Mouse (Mus musculus) frontal cortex, adult 2 months (tissue): ENCODE measurements around the gene Nrp2. TPM values are rescaled to one million over a fixed set of nuclear protein-coding genes. Genes with fewer than 3 reads are reported as not detected.

Experiments used
- DNase-seq, 2 experiments: peaks; one replicate each; pipeline ENCODE4 v3.0.0; 2022; ENCODE audit warnings: low spot score in 1 of 2; ENCODE audit errors: extremely low spot score in 1 of 2
- polyA plus RNA-seq: library from polyadenylated mRNA; depleted of rRNA; stranded (reverse); fragments of >200 nt; gene quantifications from 2 replicates; pipeline ENCODE4 v1.2.3, GENCODE M21; 2012

Nrp2 gene
- polyA plus RNA-seq, 1 experiment: 16.7 TPM

DNA sequence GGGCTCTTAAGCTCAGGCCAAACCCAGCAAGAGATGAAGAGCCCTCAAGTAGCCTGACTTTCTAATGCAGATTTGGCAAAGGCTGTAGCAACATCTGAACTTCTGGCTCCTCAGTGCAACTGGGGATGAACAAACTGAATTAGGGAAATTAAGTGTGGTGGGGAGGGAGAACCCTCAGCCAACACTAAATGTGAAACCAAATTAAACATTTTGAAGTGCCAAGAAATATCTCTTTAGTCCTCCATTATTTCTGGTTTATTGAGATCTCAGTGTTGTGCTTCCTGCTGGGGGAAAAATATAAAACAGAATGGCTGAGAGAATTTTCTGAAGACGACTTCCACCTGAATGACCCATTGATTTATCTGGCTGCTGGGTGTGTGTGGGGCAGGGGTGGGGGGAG is 102.9 kb downstream of the Nrp2 start:
- DNase-seq: no peak

GRCm38 (mm10) chr1:62808395-62808794 is 105.3 kb downstream of the Nrp2 start:
- peak in 1 of 2 experiments; percentile 68 for DNase-seq

DNA sequence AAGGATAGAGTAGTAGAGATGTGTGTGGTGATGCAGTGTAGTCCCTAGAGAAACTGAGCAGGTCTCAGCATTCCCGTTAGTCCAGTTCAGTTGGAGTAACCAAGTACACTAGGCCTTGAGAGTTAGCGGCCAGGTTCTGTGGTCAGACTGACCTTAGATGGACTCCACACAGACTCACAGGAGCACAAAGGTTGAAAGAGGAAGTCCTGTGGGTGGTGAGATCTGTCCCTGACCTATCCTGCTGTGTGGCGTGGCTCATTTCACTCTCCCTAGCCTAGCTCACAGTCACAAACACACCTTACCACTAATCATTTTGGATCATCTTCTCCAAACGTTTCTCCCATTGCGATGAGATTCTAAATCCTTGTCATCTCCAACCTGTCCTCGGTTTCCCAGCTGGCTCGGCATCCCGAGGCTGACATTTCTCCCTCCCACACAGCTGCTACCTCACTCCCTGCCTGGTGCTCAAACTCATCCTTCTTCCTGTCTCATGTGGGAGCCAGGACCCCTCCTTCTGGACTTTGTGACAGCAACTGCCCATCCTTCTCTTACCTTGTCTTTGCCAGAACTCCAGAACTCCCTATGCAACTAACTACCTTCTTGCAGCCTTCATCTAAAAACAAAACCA is 106.6 kb downstream of the Nrp2 start:
- DNase-seq: peak in 1 of 2 experiments; percentile 52

- no peak for DNase-seq
Measured at GRCm38 (mm10) chr1:62811141-62811540, 108.1 kb downstream of the Nrp2 start.

- DNase-seq: no peak
Measured at GRCm38 (mm10) chr1:62812701-62813684, 109.9 kb downstream of the Nrp2 start.

DNA sequence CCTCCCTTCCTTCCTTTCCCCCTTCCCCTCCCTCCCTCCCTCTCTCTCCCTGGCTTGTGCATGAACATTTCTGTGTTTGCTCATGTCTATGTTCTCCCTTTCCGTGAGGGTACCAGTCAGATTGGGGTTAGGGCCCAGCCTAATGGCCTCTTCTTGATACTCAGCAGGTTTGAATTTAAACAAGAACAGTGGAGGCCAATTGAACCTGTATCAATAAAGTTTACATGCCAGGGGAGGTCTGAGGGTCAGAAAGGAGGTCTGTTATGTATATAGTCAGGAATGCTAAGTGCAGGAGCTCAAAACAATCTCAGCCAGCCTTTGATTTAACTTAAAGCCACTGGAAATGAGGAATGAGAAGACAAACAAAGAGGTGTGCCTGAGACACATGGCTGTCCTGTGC is 110.9 kb downstream of the Nrp2 start:
- no peak for DNase-seq

- DNase-seq: no peak
Measured at GRCm38 (mm10) chr1:62817566-62817965, 114.5 kb downstream of the Nrp2 start.

DNA sequence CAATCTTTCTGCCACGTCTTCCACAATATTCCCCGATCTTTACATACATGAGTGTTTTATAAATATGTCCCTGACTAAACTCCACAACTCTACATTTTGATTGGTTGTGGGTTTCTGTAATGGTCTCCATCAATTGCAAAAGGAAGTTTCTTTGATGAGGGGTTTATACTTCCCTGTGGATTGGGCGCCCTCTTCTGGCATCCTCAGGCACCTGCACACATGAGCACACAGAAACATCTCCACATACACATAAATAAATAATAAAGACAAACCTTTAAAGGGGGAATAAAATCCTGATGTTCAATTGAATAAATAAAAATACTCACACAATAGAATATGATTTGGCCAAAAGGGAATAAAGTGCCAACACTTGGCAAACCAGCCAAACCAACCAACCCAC is 117.1 kb downstream of the Nrp2 start:
- DNase-seq: no peak

DNA sequence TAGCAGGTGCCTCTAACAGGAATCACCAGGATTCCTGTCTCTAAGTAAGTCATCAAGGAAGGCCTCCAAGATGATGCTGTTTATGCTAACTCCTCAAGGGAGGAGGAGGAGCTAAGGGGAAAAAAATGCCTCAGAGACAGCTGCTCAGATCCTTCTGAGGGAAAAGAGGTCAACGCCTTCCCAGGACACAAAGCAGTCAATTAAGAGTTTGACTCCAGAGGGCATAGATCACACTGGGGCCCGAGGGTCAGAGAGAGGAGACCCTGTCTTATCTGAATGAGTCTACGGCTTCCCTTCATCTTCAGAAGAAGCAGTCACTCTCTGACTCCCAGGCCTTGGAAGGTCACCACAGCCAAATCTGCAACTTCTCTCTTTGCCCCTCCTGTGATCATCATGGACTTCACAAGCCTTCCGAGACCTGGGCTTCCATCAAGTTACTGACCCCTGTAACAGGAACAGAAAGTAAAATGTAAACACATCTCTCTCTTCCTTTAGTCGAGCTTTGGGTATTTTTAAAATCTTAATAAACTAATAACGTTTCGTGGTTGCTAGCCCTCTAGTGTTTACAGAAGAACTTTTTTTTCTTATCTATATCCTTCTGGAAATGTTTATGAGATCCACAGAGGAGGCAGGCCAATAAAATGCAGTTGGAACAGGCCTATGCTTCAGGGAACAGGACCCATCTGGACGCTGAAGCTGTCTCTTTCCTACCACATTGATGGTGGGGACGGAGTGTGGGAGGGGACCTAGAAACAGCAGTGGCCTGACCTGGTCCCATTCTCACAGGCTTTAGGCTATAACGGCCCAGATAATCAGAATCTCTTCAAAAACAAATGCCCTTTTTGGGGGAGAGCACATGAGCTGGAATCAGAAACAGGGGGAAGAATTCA is 118.7 kb downstream of the Nrp2 start:
- DNase-seq: no peak

GRCm38 (mm10) chr1:62823549-62824195 is 120.6 kb downstream of the Nrp2 start:
- DNase-seq: no peak

- no peak for DNase-seq
Measured at GRCm38 (mm10) chr1:62825822-62826765, 123.0 kb downstream of the Nrp2 start.

- DNase-seq: no peak
Measured at GRCm38 (mm10) chr1:62827316-62827715, 124.2 kb downstream of the Nrp2 start.

DNA sequence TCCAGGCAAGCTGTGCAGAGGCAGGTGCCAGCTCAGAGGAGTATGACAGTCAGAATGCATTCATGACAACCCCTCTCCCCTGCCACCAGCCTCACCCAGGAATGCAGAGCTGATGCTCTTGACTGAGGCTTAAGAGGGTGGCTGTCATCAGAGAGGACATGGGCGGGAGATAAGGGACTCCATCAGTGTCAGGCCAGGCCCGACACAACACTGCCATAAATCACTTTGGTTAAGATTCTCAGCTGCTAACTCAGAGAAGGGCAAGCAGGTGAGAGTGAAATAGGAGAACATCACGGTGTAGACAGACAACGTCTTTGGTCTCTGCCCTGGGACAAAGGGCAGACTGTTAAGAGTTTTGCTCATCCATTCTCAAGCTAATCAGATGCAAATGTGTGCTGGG is 125.1 kb downstream of the Nrp2 start:
- DNase-seq: no peak

DNA sequence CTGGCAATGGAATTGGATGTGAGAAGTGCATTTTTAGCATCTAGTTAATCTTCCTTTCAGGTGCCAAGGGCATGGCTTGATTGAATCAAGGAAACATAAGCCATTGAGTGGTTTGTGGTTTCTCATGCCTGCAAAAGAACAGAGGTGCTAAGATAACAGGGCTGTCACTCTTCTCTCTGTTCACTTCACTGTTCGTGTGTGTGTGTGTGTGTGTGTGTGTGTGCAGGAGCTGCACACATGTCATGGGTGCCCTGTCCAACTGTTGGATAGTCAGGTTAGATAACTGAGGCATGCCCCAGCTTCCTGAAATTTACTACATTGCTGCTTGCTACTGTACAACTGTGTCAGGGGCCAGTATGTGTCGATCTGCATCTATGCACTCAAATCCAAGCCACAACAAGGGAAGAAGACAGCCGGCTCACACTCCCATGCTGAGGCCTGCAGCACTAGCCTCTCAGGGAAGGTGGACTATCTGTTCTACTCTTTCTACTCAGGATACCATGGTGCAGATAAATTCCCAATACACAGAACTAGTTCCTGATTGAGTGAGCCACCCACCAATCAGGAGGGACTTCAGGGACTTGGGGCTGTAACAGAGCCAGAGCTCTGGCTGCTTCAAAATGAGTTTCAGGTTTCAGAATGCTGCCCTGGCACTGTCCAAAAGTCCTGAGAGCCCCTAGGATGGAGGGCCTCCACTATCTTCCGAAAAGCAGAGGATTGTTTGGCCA is 126.8 kb downstream of the Nrp2 start:
- no peak for DNase-seq

DNA sequence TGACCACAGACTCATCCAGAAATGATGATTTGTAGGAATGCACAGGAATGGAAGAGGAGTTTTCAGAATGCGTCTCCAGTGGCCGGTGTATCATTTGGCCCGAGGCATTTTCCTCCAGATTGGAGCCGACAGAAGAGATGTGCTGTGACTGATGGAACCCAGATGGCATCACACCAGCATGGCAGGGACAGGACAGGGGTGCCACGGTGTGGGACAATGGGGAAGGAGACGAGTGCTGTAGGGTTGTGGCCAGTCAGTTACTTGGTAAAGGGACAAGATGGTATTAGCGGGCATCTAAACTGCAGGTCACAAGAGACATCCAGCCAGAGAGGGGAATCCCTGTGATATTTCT is 127.3 kb downstream of the Nrp2 start:
- no peak for DNase-seq

DNA sequence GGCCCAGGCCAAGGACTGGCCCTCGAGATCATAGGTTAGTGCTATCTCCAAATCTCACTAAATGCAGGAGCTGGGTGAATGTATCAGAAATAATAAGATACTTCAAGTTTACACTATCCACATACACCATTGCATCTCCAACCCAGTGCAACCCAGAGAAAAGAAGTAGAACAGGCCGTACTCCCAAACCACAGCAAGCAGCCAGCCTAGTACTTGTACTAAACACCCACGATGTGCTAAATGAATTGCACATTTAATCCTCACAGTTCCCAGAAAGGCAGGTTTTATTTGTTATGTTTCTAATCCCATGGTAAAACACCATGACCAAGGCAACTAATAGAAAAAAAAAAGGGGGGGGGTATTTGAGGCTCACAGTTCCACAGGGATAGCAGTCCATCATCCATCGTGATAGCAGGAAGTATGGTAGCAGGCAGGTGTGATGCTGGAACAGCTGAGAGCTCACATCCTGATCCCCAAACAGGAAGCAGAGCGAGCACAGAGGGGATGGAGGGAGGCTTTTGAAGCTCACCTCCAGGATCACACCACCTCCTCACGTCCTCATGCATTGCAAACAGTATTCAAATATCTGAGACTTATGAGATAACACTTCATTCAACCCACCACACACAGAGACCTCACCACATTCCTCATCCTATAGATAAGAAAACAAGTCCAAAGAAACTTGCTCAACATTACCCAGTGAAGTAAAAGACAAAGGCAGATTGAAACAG is 128.8 kb downstream of the Nrp2 start:
- no peak for DNase-seq

GRCm38 (mm10) chr1:62833356-62833755 is 130.3 kb downstream of the Nrp2 start:
- DNase-seq: no peak
